Mouse (Mus musculus): ENCODE measurements around the gene Nfkb1. TPM values are rescaled to one million over a fixed set of nuclear protein-coding genes. Genes with fewer than 3 reads are reported as not detected.

Gene Nfkb1
- polyA plus RNA-seq, 1 experiment: 15.7 TPM

DNA sequence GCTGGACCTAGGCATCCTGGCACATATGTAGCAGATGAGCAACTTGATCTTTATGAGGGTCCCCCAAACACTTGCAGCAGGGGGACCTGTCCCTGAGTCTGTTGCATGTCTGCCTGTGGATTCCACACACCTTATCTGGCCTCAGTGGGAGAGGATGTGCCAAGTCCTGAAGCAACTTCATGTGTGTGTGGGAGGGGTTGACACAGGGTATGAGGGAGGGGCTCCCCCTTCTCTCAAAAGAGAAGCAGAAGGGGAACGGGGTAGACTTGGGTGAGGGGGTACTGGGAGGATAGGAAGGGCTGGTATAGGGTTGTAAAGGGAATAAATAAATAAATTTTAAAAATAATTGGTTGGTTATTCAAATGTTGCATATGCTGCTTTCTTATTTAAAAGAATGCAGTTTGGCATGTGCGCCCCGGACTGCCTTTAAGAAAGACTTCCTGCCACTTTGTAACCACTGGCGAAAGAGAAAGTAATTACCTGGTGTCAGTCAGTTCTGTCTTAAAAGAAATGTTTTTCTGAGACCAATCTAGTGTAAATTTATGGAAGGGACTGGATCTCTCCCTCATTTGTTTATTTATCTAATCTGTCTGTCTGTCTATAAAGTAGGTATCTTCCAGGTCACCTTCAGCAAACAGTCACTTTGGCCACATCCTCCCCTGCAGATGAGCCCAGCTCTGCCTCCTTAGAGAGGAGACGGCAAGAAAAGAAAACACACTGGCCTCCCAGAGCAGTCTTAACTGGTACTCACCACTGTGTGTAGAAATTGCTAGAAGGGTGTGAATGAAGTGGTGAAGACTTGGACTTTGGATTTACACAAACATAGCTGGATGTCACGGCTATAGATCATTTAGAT is 27.2 kb upstream of the Nfkb1 start:
- Histone ChIP-seq H3K4me3 (ENCODE audit: insufficient read depth, low read depth, low read length) (no peak overlapping the region), H3K4me1 (ENCODE audit: control insufficient read depth, insufficient read depth, insufficient read length, low read length) (no peaks in the 10 kb centered on the region), H3K27ac (replicated peaks; ENCODE audit: low read depth, low read length) (no peak overlapping the region)

DNA sequence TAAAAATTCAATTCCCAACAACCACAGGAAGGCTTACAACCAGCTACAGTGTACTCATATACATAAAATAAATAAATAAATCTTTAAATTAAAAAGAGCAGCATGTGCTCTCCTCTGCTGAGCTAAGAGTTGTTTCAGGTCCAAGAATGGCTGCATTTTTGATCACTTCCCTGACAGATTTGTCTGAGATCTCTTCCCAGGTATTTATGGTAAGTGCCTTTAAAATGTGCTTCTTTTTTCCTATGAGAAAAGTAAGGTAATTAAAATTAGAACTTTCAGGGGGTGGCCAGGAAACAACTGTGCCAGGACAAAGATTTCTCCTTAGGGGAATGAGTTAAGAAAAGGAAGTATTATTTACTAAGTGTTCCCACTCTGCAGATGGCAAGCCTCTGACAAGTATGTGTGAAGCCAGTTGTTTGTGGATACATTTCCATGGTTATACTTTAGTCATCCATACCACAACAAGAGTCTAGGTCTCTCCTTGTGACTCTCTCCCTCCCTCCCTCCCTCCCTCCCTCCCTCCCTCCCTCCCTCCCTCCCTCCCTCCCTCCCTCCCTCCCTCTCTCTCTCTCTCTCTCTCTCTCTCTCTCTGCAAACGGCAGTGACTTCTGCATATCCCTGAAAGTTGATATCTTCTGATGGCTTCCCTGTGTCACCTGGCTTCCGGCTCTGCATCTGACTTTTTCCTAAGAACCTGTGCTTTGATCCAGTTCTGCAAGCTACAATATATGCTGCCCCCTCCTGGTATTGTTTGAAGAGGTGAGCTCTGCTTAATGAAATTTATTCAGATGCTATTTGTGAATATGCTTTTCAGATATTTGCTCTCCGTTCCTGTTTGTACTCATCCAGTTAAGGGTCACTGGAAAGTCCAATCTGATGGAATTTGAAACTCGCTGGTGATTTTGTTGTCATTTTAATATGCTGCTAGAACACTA is 21.9 kb upstream of the Nfkb1 start:
- Histone ChIP-seq H3K27ac (replicated peaks; ENCODE audit: low read depth, low read length) (no peak overlapping the region), H3K4me1 (ENCODE audit: control insufficient read depth, insufficient read depth, insufficient read length, low read length) (no peaks in the 10 kb centered on the region), H3K4me3 (ENCODE audit: insufficient read depth, low read depth, low read length) (no peak overlapping the region)

DNA sequence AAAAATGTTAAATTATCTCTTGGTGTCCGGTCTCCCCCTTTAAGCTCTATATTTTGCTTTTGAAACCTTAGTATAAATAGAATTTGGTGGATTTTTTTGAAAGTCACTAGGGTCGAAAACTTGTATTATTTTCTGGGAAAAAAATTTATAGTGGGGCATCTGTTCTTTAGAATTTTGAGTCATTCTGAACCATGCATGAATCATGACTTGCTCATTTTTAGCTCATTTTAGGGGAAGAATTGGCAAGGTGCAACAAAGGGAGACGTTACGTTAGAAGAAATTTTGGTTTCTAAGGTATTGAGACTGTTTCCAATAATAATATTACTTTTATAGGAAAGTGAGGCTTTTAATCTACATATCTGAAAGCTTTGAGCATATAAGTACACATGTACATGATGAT is 20.3 kb upstream of the Nfkb1 start:
- H3K27ac ChIP-seq (replicated peaks; ENCODE audit: low read depth, low read length): no peak overlapping the region
- H3K4me3 ChIP-seq (ENCODE audit: insufficient read depth, low read depth, low read length): no peak overlapping the region
- no peaks in the 10 kb centered on the region for H3K4me1 ChIP-seq (ENCODE audit: control insufficient read depth, insufficient read depth, insufficient read length, low read length)

DNA sequence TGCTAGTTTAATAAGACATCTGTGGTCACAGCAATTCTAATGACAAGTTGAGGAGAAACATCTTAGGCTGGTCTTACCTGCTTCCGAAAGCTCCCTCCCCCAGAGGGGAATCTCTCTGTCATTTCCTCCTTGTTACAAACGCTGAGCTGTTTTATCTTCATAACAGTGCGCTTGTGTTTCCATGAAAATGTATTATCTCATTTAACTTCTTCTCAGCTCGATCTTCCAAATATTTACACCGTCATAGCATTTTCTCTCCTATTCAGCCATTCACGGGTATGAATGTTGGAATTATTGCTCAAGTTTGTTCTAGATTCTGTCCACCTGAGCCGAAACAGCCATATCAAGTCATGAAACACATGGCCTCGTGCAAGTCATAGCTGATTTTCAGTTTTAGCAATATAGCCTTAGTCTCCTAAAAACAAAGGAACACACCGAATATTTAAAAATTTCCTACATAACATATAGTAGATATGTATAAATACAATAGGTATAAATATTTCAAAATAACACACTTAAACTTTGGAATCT is 19.8 kb upstream of the Nfkb1 start:
- no peak overlapping the region for H3K27ac ChIP-seq (replicated peaks; ENCODE audit: low read depth, low read length)
- H3K4me3 ChIP-seq (ENCODE audit: insufficient read depth, low read depth, low read length): no peak overlapping the region
- H3K4me1 ChIP-seq (ENCODE audit: control insufficient read depth, insufficient read depth, insufficient read length, low read length): no peaks in the 10 kb centered on the region

DNA sequence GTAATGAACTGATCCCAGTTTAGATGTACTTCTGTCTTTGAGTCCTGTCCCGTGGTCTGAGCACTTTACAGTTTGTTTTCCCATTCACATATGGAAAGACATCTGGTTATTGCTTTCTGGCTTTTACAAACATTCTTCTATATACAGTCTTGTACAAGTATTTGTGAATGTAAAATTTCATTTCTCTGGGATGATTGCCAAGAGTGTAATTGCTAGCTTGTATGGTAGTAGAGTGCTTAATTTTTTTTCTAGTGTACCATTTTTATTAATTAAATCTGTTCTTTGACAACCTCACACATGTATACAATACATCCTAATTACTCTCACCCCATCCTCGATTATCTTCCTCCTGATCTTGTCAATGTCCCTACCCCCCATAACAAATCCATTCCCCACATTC is 12.0 kb upstream of the Nfkb1 start:
- no peak overlapping the region for H3K27ac ChIP-seq (replicated peaks; ENCODE audit: low read depth, low read length)
- H3K4me1 ChIP-seq (ENCODE audit: control insufficient read depth, insufficient read depth, insufficient read length, low read length): no peaks in the 10 kb centered on the region
- no peak overlapping the region for H3K4me3 ChIP-seq (ENCODE audit: insufficient read depth, low read depth, low read length)

DNA sequence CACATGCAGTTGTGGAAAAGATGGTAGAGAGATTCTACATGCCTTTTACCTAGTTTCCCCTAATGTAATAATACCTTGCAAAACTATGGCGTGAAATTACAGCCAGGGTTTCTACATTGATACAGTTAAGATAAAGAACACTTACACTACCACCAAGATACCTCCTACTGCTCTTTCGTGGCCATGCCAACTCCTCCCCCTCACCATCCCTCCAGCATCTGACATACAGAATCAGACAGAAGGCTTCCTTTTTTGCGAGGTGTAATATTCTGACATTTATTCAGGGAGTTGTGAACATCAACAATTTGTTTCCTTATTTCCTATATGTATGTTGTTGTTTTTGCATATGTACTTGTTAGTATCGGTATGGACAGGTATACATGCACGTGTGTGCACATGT is 11.3 kb upstream of the Nfkb1 start:
- no peaks in the 10 kb centered on the region for H3K4me1 ChIP-seq (ENCODE audit: control insufficient read depth, insufficient read depth, insufficient read length, low read length)
- no peak overlapping the region for H3K27ac ChIP-seq (replicated peaks; ENCODE audit: low read depth, low read length)
- H3K4me3 ChIP-seq (ENCODE audit: insufficient read depth, low read depth, low read length): no peak overlapping the region

DNA sequence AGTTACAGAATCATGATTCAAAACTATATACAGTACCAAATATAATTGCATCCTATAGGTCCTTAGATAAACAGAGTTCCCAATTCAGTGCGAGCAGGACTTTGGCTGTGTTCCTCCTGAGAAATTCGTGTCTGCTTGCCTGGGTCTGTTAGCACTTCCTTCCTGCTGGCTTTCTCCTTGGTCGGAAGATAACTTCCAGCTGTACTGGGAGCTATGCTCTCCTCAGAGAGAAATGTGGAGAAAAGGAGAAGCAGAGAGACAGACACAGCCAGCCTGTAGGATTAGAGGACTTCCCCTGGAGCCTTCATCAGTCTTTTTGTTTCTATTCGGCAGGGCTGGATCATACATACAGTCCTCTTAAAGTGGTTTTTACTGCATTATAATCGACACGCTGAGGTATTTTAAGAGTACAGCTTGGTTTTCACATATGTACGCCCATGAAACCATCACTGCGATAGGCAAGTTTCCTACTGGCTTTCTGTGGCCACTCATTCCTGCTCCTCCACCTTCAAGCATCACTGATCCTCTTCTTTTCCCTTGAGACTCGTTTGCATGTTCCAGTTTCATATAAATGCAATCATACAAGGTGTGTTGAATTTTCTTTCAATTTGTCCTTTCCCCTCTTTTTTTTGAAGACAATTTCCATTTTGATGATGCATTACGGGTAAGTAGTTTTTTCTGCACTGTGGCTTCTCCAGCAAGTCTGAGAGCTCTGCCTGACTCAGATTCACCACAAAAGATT is 8.3 kb upstream of the Nfkb1 start:
- H3K27ac ChIP-seq (replicated peaks; ENCODE audit: low read depth, low read length): no peak overlapping the region

DNA sequence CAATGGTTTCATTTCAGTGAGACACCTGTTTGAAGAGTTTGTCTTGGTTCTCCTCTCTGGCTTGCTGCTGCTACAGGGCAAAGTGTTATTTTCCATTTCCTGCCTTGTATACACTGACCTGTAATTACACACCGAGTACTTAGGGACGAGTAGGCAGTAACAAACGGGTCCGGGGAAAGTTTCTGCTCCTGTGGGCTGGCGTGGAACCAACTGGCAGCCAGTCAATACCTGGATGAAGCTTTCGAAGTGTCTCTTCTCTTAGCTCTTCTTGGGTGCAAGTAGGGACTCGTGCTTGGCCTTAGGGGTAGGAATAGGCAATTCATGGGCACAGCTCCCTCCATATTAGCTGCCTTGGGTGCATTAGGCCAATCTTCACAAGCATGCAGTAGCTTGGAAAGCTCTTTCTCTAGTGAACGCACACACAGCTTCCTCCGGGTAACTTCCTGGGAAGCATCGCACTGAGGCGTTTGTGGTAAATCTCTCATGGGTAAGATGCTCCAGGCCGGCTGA is 7.2 kb upstream of the Nfkb1 start:
- H3K27ac ChIP-seq (replicated peaks; ENCODE audit: low read depth, low read length): no peak overlapping the region
- no peaks in the 10 kb centered on the region for H3K4me1 ChIP-seq (ENCODE audit: control insufficient read depth, insufficient read depth, insufficient read length, low read length)
- no peak overlapping the region for H3K4me3 ChIP-seq (ENCODE audit: insufficient read depth, low read depth, low read length)

More for the DNA sequence above, 8.3 kb upstream of the Nfkb1 start:
- Histone ChIP-seq H3K4me3 (ENCODE audit: insufficient read depth, low read depth, low read length) (no peak overlapping the region), H3K4me1 (ENCODE audit: control insufficient read depth, insufficient read depth, insufficient read length, low read length) (no peaks in the 10 kb centered on the region)

DNA sequence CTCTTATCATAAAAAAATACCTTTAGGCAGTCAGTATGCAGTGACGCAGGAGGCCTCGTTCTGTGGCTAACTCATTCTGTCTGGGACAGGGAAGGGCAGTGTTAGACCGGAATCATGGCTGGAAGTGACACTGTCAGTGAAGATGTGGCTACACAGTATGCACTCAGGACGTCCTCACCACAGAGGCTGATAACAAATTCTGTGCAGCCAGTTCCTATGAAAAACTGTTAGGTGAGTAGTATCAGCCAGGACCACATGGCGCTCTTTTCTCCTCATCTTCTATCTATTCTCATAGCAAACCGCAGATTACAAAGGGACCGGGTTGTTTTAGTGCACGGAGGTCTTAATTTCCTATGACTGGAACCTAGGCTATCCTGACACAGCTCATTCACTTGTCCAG is 4.9 kb upstream of the Nfkb1 start:
- Histone ChIP-seq H3K4me1 (ENCODE audit: control insufficient read depth, insufficient read depth, insufficient read length, low read length) (peaks cover 4% of the 10 kb centered on the region; the same call in 1 of the 2 replicates), H3K27ac (replicated peaks; ENCODE audit: low read depth, low read length) (no peak overlapping the region), H3K4me3 (ENCODE audit: insufficient read depth, low read depth, low read length) (no peak overlapping the region)

DNA sequence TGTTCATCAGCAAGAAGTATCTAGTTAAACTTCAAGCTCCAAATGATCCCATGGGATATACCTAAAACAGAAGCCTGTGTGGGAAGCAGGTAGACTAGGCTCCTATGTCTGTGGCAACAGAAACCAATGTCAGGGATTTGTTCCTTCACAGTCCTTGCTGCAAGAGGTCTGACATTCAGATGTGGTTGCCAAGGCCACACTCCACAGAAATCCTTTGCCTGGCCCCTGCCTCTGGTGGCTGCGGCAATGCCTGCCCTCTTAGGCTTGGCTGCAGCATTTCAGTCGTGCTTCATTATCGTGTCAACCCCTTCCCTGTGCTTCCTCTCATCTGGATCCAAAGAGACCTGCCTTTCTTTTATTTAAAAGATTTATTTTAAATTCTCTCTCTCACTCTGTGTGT is 1.7 kb upstream of the Nfkb1 start:
- no peak overlapping the region for H3K4me3 ChIP-seq (ENCODE audit: insufficient read depth, low read depth, low read length)
- H3K27ac ChIP-seq (replicated peaks; ENCODE audit: low read depth, low read length): no peak overlapping the region
- peaks cover 12% of the 10 kb centered on the region for H3K4me1 ChIP-seq (ENCODE audit: control insufficient read depth, insufficient read depth, insufficient read length, low read length)

DNA sequence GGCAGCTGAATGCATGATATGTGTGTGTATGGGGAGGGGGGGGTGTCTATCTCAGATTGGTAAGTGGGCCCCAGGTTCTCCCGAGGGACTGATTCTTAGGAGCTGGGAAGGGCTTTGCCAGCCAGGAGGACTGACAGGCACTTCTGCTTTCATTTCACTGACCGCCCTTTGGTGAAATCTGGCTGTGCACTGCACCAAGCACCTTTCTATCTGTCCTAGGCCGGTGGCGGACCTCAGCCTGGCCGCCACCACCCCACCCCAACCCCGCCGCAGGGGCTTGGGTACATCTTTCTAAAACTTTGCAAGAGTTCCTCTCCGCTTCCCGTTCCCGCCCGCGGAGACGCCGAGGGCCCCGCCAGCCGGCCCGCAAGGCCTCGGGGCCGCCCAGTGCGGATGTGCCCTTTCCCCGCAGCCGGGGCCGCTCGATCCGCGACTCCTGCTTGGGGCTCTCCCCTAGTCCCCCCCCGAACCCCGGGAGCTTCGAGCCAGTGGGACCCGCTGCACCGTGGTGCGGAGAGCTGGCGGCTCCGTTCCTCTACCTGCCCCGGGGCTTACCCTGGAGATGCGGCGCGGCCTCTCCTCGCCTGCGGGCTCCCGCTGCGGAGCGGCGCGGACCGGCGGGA is 668 bp downstream of the Nfkb1 start:
- H3K27ac ChIP-seq (replicated peaks; ENCODE audit: low read depth, low read length): peak overlapping the region; percentile 89
- H3K4me3 ChIP-seq (ENCODE audit: insufficient read depth, low read depth, low read length): peak overlapping the region; percentile 99
- peaks cover 14% of the 10 kb centered on the region for H3K4me1 ChIP-seq (ENCODE audit: control insufficient read depth, insufficient read depth, insufficient read length, low read length)

DNA sequence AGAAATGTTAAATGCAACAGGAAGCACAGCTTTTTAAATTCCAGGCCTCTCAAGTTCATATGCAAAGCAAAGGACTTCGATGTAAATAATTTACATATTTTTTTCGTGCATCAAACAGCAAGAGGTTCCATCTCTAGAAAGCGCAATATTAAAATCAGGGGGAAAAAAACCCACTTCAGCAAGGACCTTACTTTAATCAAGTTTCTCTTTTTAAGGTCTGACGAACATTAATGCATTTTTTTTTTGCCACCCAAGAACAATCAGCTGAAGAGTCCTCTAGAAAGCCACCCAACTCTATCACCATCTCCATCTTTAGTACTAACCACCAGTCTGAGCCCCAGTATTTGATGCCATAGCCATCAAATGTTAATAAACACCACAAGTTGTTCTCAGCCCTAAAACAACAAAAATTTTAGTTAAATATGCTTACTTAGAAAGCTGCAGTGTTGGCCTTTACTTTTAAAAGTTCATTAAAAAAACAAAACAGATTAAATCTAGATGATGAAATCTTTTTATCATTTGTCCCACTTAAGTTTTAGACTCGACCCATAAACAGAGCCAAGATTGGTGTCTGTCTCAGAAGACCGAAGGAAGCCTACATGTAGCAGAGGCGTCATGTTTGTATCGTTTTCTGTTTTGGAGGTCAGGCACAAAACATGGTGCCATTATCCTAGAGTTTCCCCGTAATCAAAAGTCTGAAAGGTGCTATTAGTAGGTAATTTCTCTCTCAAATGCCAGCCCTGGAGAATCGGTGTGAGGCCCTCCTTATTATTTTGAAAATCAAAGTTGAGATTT is 1.4 kb downstream of the Nfkb1 start:
- H3K4me3 ChIP-seq (ENCODE audit: insufficient read depth, low read depth, low read length): peak overlapping the region; percentile 99
- H3K27ac ChIP-seq (replicated peaks; ENCODE audit: low read depth, low read length): peak overlapping the region; percentile 89
- peaks cover 14% of the 10 kb centered on the region for H3K4me1 ChIP-seq (ENCODE audit: control insufficient read depth, insufficient read depth, insufficient read length, low read length)

DNA sequence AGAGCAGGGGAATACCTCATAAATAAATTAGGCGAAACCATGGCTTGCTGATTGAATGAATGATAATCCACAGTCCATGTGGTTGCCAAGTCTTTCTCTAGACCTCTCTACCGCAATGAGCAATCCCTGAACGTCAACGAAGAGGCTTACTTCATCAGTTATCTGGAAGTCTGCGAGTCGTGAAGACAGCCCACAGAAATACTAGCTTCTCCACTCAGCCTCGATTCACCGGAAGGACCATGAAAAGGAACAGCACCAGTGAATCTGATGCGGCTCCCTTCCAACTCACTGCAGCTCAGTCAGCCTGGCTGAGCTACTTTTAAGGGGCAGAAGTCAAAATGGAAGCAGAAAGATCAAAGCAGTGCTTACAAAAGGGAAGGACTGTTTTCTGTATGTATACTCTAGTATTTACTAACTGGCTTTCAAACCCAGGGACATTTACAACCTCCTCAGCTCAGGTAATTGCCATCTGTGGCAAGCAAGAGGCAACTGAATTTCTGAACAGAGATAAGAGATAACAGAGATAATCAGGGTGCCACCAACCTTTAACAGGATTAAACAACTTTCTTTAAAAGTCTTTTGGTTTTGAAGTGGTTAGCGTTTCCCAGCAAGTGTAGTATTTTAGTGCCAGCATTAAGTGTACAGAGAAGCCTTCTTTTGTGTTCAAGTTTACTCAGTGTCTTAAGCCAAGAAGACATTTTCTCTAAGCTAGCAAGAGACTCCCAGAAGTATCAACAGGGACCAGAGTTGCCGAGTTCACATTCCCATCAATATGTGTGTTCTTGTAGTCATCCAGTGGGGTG is 2.2 kb downstream of the Nfkb1 start:
- H3K4me3 ChIP-seq (ENCODE audit: insufficient read depth, low read depth, low read length): peak overlapping the region; percentile 26
- no peak overlapping the region for H3K27ac ChIP-seq (replicated peaks; ENCODE audit: low read depth, low read length)
- H3K4me1 ChIP-seq (ENCODE audit: control insufficient read depth, insufficient read depth, insufficient read length, low read length): peaks cover 14% of the 10 kb centered on the region

All from brown adipose tissue, adult 24 weeks (tissue).